Mouse (Mus musculus) granulocyte monocyte progenitor cell, adult 5-6 weeks (primary cell): Measurements from ENCODE around the gene Zfp652. TPM values are rescaled to one million over a fixed set of nuclear protein-coding genes. Genes with fewer than 3 reads are reported as not detected.
"Not testable (repeated sequence)": the region's sequence is repeated elsewhere in the genome, so short reads cannot be mapped to it uniquely, and the experiment has no call there.

Experiments used
- ATAC-seq: replicated peaks from 2 replicates; pipeline ENCODE4 v1.8.0; 2016; ENCODE audit warnings: mild to moderate bottlenecking, moderate TSS enrichment, inconsistent platforms; ENCODE audit not compliant: poor library complexity, severe bottlenecking
- total RNA-seq, 2 experiments: library from RNA; stranded (forward) in 1 of 2; stranded (reverse) in 1 of 2; fragments of 200-712, 200-1000 nt in 1 of 2; fragments of >200 nt in 1 of 2; fragmentation: Nextera tagmentation in 1 of 2; gene quantifications; 2 replicates each; pipeline ENCODE4 v1.2.3; 2014 to 2017

Zfp652 gene
- 39.1 and 39.4 TPM in 2 replicates for total RNA-seq (2014; fragmentation: Nextera tagmentation)
- 17.7 and 18.5 TPM in 2 replicates for total RNA-seq (2017)

- peak; percentile 73 for ATAC-seq
Observed at GRCm38 (mm10) chr11:95712563-95713224, at the start of gene Zfp652. Gene Zfp652, plus strand, starts transcription at chr11:95712673.

- ATAC-seq: peak; percentile 91
Observed at GRCm38 (mm10) chr11:95666529-95667149, 45.8 kb upstream of the Zfp652 start, which contains the start of gene Phb. Gene Phb, plus strand, starts transcription at chr11:95666957.

GRCm38 (mm10) chr11:95667177-95667576 lies 45.3 kb upstream of the Zfp652 start:
- ATAC-seq: peak; percentile 41

DNA sequence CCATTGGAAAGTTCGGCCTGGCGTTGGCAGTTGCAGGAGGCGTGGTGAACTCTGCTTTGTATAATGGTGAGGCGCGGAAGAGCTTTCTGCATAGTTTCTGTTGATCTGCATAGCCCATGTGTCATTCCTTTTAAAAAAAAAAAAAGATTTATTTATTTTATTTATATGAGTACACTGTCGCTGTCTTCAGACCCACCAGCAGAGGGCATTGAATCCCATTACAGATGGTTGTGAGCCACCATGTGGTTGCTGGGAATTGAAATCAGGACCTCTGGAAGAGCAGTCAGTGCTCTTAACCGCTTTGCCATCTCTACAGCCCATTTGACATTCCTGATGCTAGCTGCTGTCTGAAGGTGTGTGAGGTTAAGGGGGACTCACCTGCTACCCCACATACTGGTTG lies 44.4 kb upstream of the Zfp652 start:
- not testable (repeated sequence) for ATAC-seq

GRCm38 (mm10) chr11:95675498-95675897 lies 37.0 kb upstream of the Zfp652 start:
- ATAC-seq: no peak

DNA sequence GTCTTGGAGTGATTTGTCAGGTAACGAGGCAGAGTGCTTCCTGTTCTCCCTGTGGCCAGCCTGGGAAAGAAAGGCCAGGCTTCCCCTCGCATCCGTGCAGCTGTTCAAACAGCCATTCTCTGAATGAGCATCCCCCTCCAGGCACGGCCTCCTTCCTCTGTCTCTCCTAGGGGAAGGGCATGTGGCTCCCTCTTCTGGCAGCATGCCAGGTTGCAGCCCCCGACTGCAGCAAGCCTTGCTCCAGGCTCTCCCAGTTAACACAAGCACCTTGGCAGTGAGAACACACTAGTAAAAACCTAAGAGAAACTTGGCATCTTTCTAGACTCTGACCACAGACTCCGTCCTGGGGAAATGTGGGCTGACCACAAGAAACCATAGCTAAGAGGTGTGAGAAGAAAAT lies 36.2 kb upstream of the Zfp652 start:
- ATAC-seq: peak; percentile 67

DNA sequence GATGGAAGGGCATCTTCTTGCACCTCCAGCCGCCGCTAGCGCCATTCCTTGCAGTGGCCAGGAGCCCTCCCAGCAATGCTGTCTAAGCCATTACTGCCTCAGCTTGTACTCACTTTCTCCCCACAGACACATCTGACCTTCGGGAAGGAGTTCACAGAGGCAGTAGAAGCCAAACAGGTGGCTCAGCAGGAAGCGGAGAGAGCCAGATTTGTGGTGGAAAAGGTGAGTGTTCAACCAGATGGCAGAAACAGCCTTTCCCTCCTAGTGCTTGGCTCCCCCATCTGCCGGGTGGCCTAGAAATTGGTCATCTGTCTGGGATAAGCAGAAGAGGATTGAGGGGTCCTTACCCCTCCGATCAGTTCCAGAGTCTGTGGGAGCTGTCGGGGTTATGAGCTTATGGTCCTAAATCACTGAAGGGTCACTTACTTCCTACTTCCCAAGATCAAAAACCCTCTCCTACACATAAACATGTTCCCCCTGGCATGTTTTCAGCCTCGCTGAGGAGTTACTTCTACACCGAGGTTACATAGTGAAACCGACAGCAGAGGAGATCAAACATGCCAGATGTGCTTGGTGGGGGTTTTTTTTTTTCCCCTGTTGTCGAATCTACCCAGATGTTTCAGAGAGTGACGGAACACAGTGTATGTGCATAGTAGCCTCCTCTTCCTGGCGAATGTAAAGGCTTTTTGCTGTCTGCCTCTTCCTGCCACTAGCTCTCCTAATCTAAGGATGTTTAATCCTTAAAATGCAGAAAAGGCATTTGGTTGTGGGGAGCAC lies 34.4 kb upstream of the Zfp652 start:
- no peak for ATAC-seq

DNA sequence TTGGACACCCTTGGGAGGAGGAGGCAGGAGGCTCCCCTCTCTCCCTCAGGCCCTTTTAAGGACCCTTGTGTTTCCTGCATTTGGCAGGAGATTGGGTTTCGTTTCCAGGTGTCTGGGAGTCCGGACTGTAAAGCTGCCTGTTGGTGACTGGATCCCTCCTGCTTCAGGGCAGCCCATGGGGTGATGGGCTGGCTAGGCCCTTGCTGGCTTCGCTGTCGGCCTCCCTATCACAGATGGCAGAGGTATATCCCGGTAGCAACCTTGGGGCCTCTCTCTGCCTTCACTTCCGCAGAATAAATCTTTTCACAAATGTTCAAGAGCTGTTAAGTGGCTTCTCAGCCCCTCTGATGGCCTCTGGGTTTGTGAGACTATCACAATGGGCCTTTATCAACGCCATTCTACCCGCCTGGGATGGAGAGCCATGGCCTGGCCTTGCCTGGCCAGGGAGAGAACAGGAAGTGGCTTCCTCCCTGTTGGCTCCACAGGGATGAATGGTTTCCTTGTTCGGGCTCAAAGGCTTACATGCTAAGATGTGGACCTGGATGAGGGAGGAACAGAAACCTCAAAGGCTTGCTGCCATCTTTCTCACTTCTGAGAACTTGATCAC lies 30.4 kb upstream of the Zfp652 start:
- no peak for ATAC-seq

DNA sequence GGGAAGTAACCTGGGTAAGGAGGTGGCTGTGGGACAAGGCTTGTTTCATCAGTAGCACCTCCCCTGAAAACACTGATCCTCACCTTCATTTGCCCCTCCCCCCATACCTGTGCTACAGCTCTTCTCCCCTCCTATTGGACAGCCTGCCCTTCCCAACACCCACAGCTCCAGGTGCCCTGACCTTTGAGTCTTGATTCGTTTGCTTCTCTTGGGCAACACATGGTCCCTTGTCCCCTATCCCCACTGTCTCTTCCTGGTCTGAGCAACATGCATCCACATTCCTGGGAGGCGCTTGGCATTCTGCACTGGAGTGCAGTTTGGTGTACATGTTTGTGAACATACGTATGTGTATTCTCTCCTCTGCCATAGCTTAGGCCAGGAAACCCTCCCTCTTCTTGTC lies 29.5 kb upstream of the Zfp652 start:
- ATAC-seq: no peak

DNA sequence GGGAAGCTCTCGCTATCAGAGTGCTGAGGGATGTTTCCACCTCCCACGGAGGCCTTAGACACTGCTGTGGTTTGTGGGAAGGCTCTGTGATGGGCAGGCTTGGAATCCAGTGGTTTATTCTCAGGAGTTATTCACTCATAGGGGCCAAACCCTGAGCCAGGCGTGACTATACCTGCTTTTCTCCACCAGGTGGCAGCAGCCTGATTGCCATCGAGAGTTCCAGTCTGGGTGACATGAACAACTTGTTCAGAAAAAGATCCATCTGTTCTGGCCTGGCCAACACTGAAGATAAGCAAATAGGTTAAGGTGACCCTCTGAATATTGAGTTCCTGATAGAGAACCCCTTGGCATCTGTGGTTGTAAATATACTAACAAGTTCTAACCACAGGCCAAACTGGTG lies 26.4 kb upstream of the Zfp652 start:
- ATAC-seq: peak; percentile 44

GRCm38 (mm10) chr11:95687084-95687656 lies 25.3 kb upstream of the Zfp652 start:
- no peak for ATAC-seq

GRCm38 (mm10) chr11:95688515-95688914 lies 24.0 kb upstream of the Zfp652 start:
- ATAC-seq: peak; percentile 87

- ATAC-seq: peak; percentile 37
Observed at GRCm38 (mm10) chr11:95688981-95689380, 23.5 kb upstream of the Zfp652 start.

- no peak for ATAC-seq
Observed at GRCm38 (mm10) chr11:95689544-95689943, 22.9 kb upstream of the Zfp652 start.

DNA sequence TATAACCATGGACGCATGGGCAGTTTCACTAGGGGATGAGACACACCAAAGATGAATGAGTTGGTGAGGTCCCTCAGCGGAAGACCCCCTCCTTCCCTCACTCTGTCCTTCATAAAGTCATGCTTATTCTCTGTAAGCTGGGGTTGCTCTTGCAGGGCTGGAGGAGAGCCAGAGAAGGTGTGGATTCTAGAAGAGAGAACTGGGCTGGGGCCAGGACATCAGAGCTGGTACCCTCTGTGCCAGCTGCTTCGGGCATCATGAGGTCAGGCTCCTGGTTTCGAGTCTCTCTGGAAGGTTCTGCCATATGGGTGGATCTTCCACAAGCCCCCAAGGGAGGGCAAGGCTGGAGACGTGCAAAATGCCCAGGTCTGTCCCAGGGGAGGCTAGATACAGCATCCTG lies 13.9 kb upstream of the Zfp652 start:
- no peak for ATAC-seq

DNA sequence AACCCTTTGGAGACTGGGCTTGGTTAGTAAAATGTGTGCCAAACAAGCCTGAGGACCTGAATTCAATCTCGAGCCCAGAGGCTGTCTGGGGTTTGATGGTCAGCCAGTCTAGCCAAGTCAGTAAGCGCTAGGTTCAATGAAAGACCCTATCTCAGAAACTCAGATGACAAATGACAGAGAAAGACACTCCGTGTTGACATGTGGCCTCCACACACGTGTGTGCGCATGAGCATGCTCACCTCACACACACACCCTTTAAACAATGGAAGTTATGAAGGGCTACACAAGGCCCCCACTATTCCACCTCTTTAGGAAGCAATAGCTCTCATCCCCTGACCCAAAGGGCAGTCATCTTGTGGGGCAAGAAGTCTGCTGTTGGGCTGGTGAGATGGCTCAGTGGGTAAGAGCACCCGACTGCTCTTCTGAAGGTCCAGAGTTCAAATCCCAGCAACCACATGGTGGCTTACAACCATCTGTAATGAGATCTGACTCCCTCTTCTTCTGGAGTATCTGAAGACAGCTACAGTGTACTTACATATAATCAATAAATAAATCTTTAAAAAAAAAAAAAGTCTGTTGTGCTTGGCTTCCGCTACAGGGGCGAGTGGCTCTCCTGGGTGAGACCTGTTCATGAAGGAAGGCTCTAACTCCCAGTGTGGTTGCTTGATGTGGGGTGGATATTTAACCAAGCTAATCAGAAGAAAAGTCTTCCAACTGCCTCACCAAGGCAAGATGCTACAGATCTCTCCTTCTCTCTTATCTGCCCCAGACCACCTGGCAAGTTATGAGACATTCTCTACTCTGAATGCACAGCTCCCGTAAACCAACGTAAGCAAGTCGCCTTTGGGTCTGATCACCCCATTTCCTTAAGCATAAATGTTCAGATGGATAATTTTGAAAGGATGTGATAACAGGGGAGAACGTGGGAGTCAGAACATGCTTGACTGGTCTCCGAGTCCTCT lies 11.4 kb upstream of the Zfp652 start:
- no peak for ATAC-seq

DNA sequence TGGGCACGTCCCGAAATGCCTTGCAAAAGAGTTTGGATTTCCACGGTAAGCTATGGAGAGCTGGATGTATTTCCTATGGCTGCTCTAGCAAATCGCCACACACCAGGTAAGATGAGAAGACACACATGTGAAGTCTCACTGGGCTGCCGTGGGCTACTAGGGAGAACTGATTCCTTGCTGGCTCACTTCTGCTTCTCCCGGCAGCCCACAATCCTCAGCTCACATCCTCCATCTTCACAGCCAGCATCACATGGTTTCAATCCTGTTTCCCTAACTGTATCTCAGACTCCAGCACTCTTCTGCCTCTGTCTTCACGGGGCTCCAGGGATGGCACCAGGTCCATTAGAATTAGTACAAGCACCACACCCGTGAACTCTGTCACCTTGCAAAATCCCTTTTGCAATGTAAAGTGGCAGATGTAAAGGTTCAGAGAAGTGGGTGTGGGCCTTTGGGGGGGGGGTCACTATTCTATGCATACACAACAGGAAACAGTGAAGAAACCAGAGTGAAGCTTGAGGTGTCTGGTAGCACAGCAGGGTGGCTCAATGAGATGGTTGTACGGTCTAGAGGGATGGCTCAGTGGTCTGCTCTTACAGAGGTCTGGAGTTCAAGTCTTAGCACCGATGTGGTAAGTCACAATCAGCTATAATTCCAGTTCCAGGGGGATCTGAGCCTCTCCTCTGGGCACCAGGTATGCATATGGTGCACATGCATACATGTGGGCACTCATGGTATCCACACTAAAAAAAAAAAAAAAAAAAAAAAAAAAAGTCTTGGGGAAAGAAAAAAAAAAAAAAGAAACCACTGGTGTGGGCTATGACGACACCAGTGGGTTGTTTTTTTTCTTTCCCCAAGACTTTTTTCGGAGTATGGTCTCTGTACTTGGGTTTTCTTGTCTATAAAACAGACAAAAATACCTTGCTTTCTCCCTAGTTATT lies 8.2 kb upstream of the Zfp652 start:
- ATAC-seq: peak; percentile 88

DNA sequence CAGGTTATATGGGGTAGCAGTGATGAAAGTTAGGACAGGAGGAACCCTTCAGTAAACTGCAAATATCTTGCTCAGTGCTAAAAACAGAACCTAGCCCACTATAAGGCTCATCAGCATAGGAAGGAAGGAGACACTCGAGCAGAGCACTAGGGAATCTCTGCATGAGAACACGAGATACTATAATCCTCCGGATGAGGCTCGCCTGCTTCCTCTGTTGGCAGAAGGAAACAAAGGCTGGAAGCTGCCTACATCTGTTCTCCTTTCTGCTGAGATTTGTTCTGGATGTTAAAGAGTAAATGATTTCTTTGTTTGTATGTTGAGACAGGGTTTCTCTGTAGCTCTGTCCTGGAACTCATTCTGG lies 7.5 kb upstream of the Zfp652 start:
- ATAC-seq: no peak
